12 mouse cellular contexts compared by ENCODE assay signal in genomic region chr2:35832742-35833425, GRCm38 (mm10).
DNase-seq lines count a peak whose midpoint lies in the region; ATAC-seq and TF ChIP-seq lines count a peak whose summit lies in the region.
"Had no signal": no experiment of that assay in that cellular context is flagged by ENCODE, and none has a peak within 500 bp of the region (broad histone marks: within the 10 kb centered on the region; RNA-seq: fewer than 3 reads in every experiment).

No protein-coding gene starts in this region.

- no peak for TF ChIP-seq EP300 in lung, postnatal 0 days (IDR thresholded peaks at IDR 0.05)

- H3K27ac ChIP-seq in lung, postnatal 0 days (ENCODE audit: low read length): no peak overlapping the region
- no peak overlapping the region for H3K27ac ChIP-seq in layer of hippocampus, adult 2 months
- H3K27ac ChIP-seq in midbrain, embryonic 15.5 days: no peak overlapping the region
- H3K27ac ChIP-seq: heart, adult 2 months; lung, embryonic 15.5 days had no signal

- H3K4me2 ChIP-seq in lung, postnatal 0 days (replicated peaks; ENCODE audit: low read depth, low read length): no peak overlapping the region
- no peak overlapping the region for H3K4me2 ChIP-seq in midbrain, embryonic 15.5 days
- H3K4me2 ChIP-seq: lung, embryonic 15.5 days had no signal

- no peak for TF ChIP-seq CTCF in lung, postnatal 0 days (IDR thresholded peaks at IDR 0.05)
- no peak for TF ChIP-seq CTCF in layer of hippocampus, adult 2 months (conservative IDR thresholded peaks at IDR 0.05)

- ATAC-seq in lung, postnatal 0 days: no peak
- peak; percentile 53 for ATAC-seq in megakaryocyte-erythroid progenitor cell, adult 5-6 weeks (replicated peaks; ENCODE audit: low FRiP score, low TSS enrichment, poor library complexity, severe bottlenecking)
- no peak for ATAC-seq in midbrain, embryonic 15.5 days (replicated peaks)

- DNase-seq in lung, postnatal 0 days (ENCODE audit: low spot score): peak; percentile 36
- DNase-seq in lung, postnatal 4 days: no peak
- peak; percentile 38 to 45 for DNase-seq in heart, adult 18-20 months
- peak; percentile 87 for DNase-seq in kidney, adult 9 months
- no peak for DNase-seq in layer of hippocampus, adult 2 months (ENCODE audit: low spot score in 2 of 2)
- no peak for DNase-seq in thymus, postnatal 14 days
- DNase-seq: cerebellum, adult 11-12 months; right cerebral cortex, postnatal 4 days had no signal

- 10% methylated on average over 11 of the region's 11 CpGs for WGBS in lung, postnatal 0 days
- WGBS in midbrain, embryonic 15.5 days: 68% methylated on average over 11 of the region's 11 CpGs

- no peaks in the 10 kb centered on the region for H3K36me3 ChIP-seq in lung, postnatal 0 days (ENCODE audit: insufficient read depth, low read length)
- H3K36me3 ChIP-seq in midbrain, embryonic 15.5 days (replicated peaks): no peaks in the 10 kb centered on the region
- H3K36me3 ChIP-seq: lung, embryonic 15.5 days had no signal

- no peaks in the 10 kb centered on the region for H3K4me1 ChIP-seq in lung, postnatal 0 days (ENCODE audit: insufficient read depth, low read depth, low read length)
- no peaks in the 10 kb centered on the region for H3K4me1 ChIP-seq in midbrain, embryonic 15.5 days

- no peak overlapping the region for H3K9ac ChIP-seq in lung, postnatal 0 days (replicated peaks; ENCODE audit: low read depth)
- H3K9ac ChIP-seq in midbrain, embryonic 15.5 days: no peak overlapping the region
- H3K9ac ChIP-seq: lung, embryonic 15.5 days had no signal

- no peaks in the 10 kb centered on the region for H3K27me3 ChIP-seq in lung, postnatal 0 days (replicated peaks; ENCODE audit: insufficient read depth, low read length)
- no peaks in the 10 kb centered on the region for H3K27me3 ChIP-seq in midbrain, embryonic 15.5 days (replicated peaks)
- H3K27me3 ChIP-seq: lung, embryonic 15.5 days had no signal

- no peaks in the 10 kb centered on the region for H3K9me3 ChIP-seq in lung, postnatal 0 days (ENCODE audit: low read length)
- no peaks in the 10 kb centered on the region for H3K9me3 ChIP-seq in midbrain, embryonic 15.5 days

- no peak overlapping the region for H3K4me3 ChIP-seq in lung, postnatal 0 days (ENCODE audit: low read depth, low read length)
- no peak overlapping the region for H3K4me3 ChIP-seq in layer of hippocampus, adult 2 months
- H3K4me3 ChIP-seq in midbrain, embryonic 15.5 days: no peak overlapping the region
- H3K4me3 ChIP-seq: heart, adult 2 months; lung, embryonic 15.5 days had no signal

Comparison
In these comparisons a context has a peak if more than half of its experiments do, and no peak if none do; other contexts are left out.
1. DNase-seq: peak in lung, postnatal 0 days (single experiment), heart, adult 18-20 months (2 of 2) and kidney, adult 9 months (single experiment); none in lung, postnatal 4 days (0 of 2), layer of hippocampus, adult 2 months (0 of 2) and thymus, postnatal 14 days (single experiment).